Comparison of ENCODE assay signal across 7 mouse cellular contexts in genomic region chr10:23797606-23798005, GRCm38 (mm10). TPM values are rescaled to one million over a fixed set of nuclear protein-coding genes. Genes with fewer than 3 reads are reported as not detected.
DNase-seq lines count a peak whose midpoint lies in the region; ATAC-seq and TF ChIP-seq lines count a peak whose summit lies in the region.

No protein-coding gene starts in this region.

- WGBS in lung, embryonic 16.5 days = 4% methylated on average over 3 of the region's 3 CpGs
- WGBS in lung, adult 2 months = 9% methylated on average over 3 of the region's 3 CpGs
- 4% methylated on average over 3 of the region's 3 CpGs for WGBS in forebrain, postnatal 0 days
- 25% methylated on average over 3 of the region's 3 CpGs for WGBS in liver, embryonic 15.5 days (ENCODE audit: insufficient replicate concordance)

- H3K9me3 ChIP-seq in lung, embryonic 16.5 days (ENCODE audit: control insufficient read depth, low read length) = no peaks in the 10 kb centered on the region
- no peaks in the 10 kb centered on the region for H3K9me3 ChIP-seq in forebrain, postnatal 0 days (ENCODE audit: low read length)
- no peaks in the 10 kb centered on the region for H3K9me3 ChIP-seq in liver, embryonic 15.5 days (replicated peaks)

- DNase-seq in lung, adult 2 months = no peak
- DNase-seq in forebrain, postnatal 0 days = peak; percentile 23
- DNase-seq in embryo, embryonic 10.5 days (ENCODE audit: low spot score) = no peak
- DNase-seq in frontal cortex, postnatal 10 days (ENCODE audit: low spot score in 2 of 2) = no peak
- DNase-seq in kidney, postnatal 14 days = no peak

- peak overlapping the region; percentile 51 for H3K4me2 ChIP-seq in lung, embryonic 16.5 days (ENCODE audit: low read depth, low read length)
- peak overlapping the region; percentile 74 for H3K4me2 ChIP-seq in forebrain, postnatal 0 days (ENCODE audit: low read depth)
- H3K4me2 ChIP-seq in liver, embryonic 15.5 days = peak overlapping the region; percentile 79

- H3K27ac ChIP-seq in lung, embryonic 16.5 days (ENCODE audit: low read length) = peak overlapping the region; percentile 50; the same call in 1 of the 2 replicates
- no peak overlapping the region for H3K27ac ChIP-seq in forebrain, postnatal 0 days (ENCODE audit: low read depth, low read length)
- H3K27ac ChIP-seq in liver, embryonic 15.5 days (replicated peaks) = no peak overlapping the region

- H3K36me3 ChIP-seq in lung, embryonic 16.5 days (ENCODE audit: control insufficient read depth, insufficient read depth, low read length) = peaks cover 5% of the 10 kb centered on the region; the same call in 1 of the 2 replicates
- H3K36me3 ChIP-seq in forebrain, postnatal 0 days (ENCODE audit: insufficient read depth) = peaks cover 16% of the 10 kb centered on the region; the same call in 1 of the 2 replicates
- H3K36me3 ChIP-seq in liver, embryonic 15.5 days (replicated peaks) = no peaks in the 10 kb centered on the region

- H3K27me3 ChIP-seq in lung, embryonic 16.5 days (ENCODE audit: control insufficient read depth, insufficient read depth, low read depth, low read length) = no peaks in the 10 kb centered on the region
- no peaks in the 10 kb centered on the region for H3K27me3 ChIP-seq in forebrain, postnatal 0 days (ENCODE audit: insufficient read depth, low read length)
- H3K27me3 ChIP-seq in liver, embryonic 15.5 days = no peaks in the 10 kb centered on the region

- peak; percentile 46; the same call in 1 of the 2 replicates for ATAC-seq in lung, embryonic 16.5 days (ENCODE audit: low read depth)
- ATAC-seq in forebrain, postnatal 0 days = peak; percentile 8; the same call in 1 of the 2 replicates
- no peak for ATAC-seq in liver, embryonic 15.5 days (ENCODE audit: insufficient read depth)

- no peak for TF ChIP-seq POLR2A in lung, adult 2 months (IDR thresholded peaks at IDR 0.05; ENCODE audit: borderline replicate concordance, extremely low read depth, low read depth, low read length)

- TF ChIP-seq CTCF in lung, adult 2 months (IDR thresholded peaks at IDR 0.05; ENCODE audit: insufficient read depth, low read length) = no peak
- no peak for TF ChIP-seq CTCF in forebrain, postnatal 0 days (IDR thresholded peaks at IDR 0.05; ENCODE audit: low read depth)

- H3K9ac ChIP-seq in lung, embryonic 16.5 days (ENCODE audit: low read length) = peak overlapping the region; percentile 86
- peak overlapping the region; percentile 93 for H3K9ac ChIP-seq in forebrain, postnatal 0 days
- H3K9ac ChIP-seq in liver, embryonic 15.5 days = no peak overlapping the region

- H3K4me1 ChIP-seq in lung, embryonic 16.5 days (replicated peaks; ENCODE audit: control insufficient read depth, insufficient read depth, low read length) = peaks cover 14% of the 10 kb centered on the region
- H3K4me1 ChIP-seq in lung, adult 2 months (ENCODE audit: control insufficient read depth, insufficient read depth, low read length) = no peaks in the 10 kb centered on the region
- H3K4me1 ChIP-seq in forebrain, postnatal 0 days (ENCODE audit: insufficient read depth) = peaks cover 20% of the 10 kb centered on the region
- H3K4me1 ChIP-seq in liver, embryonic 15.5 days (replicated peaks) = 0 out of 2 replicates have a peak, but pooled peaks cover 9% of the 10 kb centered on the region

- peak overlapping the region; percentile 66 for H3K4me3 ChIP-seq in lung, embryonic 16.5 days (ENCODE audit: low read length)
- no peak overlapping the region for H3K4me3 ChIP-seq in lung, adult 2 months (replicated peaks; ENCODE audit: extremely low read depth, low read depth, low read length)
- peak overlapping the region; percentile 68 for H3K4me3 ChIP-seq in forebrain, postnatal 0 days (ENCODE audit: low read depth, low read length)
- H3K4me3 ChIP-seq in liver, embryonic 15.5 days (replicated peaks) = peak overlapping the region; percentile 62; the same call in 1 of the 2 replicates

RNA-seq across cellular contexts. Expression of gene Slc18b1, which starts 0.8 kb away (rescaled TPM):
- 16.3 and 21.5 TPM in 2 replicates for polyA plus RNA-seq in lung, embryonic 16.5 days (2015; fragmentation: Nextera tagmentation; extraction: Ambion mirVana)
- 8.1 and 10.3 TPM in 2 replicates for polyA plus RNA-seq in lung, adult 2 months (2012; rRNA removed)
- 14.6 and 18.2 TPM in 2 replicates for total RNA-seq in forebrain, postnatal 0 days (2014; rRNA removed)
- 13.2 and 15.0 TPM in 2 replicates for polyA plus RNA-seq in forebrain, postnatal 0 days (2015; fragmentation: Nextera tagmentation; extraction: Ambion mirVana)
- polyA plus RNA-seq in liver, embryonic 15.5 days (2015; fragmentation: Nextera tagmentation; extraction: Ambion mirVana) = 1.4 and 1.7 TPM in 2 replicates

RNA-seq across cellular contexts. Expression of gene Rps12, which starts 10.5 kb away (rescaled TPM):
- 165 and 173 TPM in 2 replicates for polyA plus RNA-seq in lung, embryonic 16.5 days (2015; fragmentation: Nextera tagmentation; extraction: Ambion mirVana)
- polyA plus RNA-seq in lung, adult 2 months (2012; rRNA removed) = 907 and 1,065 TPM in 2 replicates
- total RNA-seq in forebrain, postnatal 0 days (2014; rRNA removed) = 2,036 and 2,577 TPM in 2 replicates
- polyA plus RNA-seq in forebrain, postnatal 0 days (2015; fragmentation: Nextera tagmentation; extraction: Ambion mirVana) = 134 and 170 TPM in 2 replicates
- 118 and 126 TPM in 2 replicates for polyA plus RNA-seq in liver, embryonic 15.5 days (2015; fragmentation: Nextera tagmentation; extraction: Ambion mirVana)

RNA-seq across cellular contexts. Expression of gene Vnn3, which starts 53.7 kb away (rescaled TPM):
- 0.29 and 0.53 TPM in 2 replicates for polyA plus RNA-seq in lung, embryonic 16.5 days (2015; fragmentation: Nextera tagmentation; extraction: Ambion mirVana)
- polyA plus RNA-seq in lung, adult 2 months (2012; rRNA removed) = 4.3 and 4.8 TPM in 2 replicates
- 0.10 TPM in 1 of 2 replicates, not detected in the other for total RNA-seq in forebrain, postnatal 0 days (2014; rRNA removed)
- polyA plus RNA-seq in forebrain, postnatal 0 days (2015; fragmentation: Nextera tagmentation; extraction: Ambion mirVana) = 0.10 TPM in 1 of 2 replicates, not detected in the other
- polyA plus RNA-seq in liver, embryonic 15.5 days (2015; fragmentation: Nextera tagmentation; extraction: Ambion mirVana) = 3.4 and 6.1 TPM in 2 replicates
